Mouse (Mus musculus) myocyte (in vitro differentiated cells): ENCODE results near the gene Asic2. TPM values are rescaled to one million over a fixed set of nuclear protein-coding genes. Genes with fewer than 3 reads are reported as not detected.
A peak's percentile ranks its signal among the peaks of the same experiment; 100 is the strongest.

Experiments
- H3K27me3 ChIP-seq: one replicate; pipeline ENCODE4 v1.6.1; 2011; ENCODE audit not compliant: control insufficient read depth, insufficient read depth, insufficient read length
- H3K36me3 ChIP-seq: one replicate; pipeline ENCODE4 v1.6.1; 2011; ENCODE audit not compliant: control insufficient read depth, insufficient read depth
- H3K4me2 ChIP-seq: one replicate; pipeline ENCODE4 v1.6.1; 2011; ENCODE audit warnings: low read depth, control low read depth
- H3K4me3 ChIP-seq: one replicate; pipeline ENCODE4 v1.5.1; 2011; ENCODE audit warnings: mild to moderate bottlenecking, control low read depth, moderate library complexity
- H3K79me2 ChIP-seq: one replicate; pipeline ENCODE4 v1.6.1; 2011; ENCODE audit not compliant: control insufficient read depth, insufficient read depth
- H3ac ChIP-seq: one replicate; pipeline ENCODE4 v1.6.1; 2011; ENCODE audit not compliant: control insufficient read depth, insufficient read length
- CEBPB ChIP-seq: IDR thresholded peaks from 2 replicates; pipeline ENCODE4 v1.6.1; 2011; ENCODE audit warnings: mild to moderate bottlenecking, moderate library complexity; ENCODE audit not compliant: poor library complexity, insufficient read depth, severe bottlenecking
- E2F4 ChIP-seq: IDR thresholded peaks from one replicate; pipeline ENCODE4 v1.6.1; 2011; ENCODE audit warnings: mild to moderate bottlenecking, control low read depth, moderate library complexity; ENCODE audit not compliant: insufficient read depth
- MAX ChIP-seq: IDR thresholded peaks from one replicate; pipeline ENCODE4 v1.6.1; 2011; ENCODE audit warnings: low read depth, mild to moderate bottlenecking, control low read depth
- MYOD1 ChIP-seq, 3 experiments: IDR thresholded peaks; one replicate each; pipeline ENCODE4 v1.6.1; 2011; ENCODE audit warnings: control low read depth in 2 of 3, low read depth in 2 of 3, mild to moderate bottlenecking in 2 of 3, moderate library complexity in 1 of 3; ENCODE audit not compliant: insufficient read length in 2 of 3, control insufficient read depth in 1 of 3
- MYOG ChIP-seq, 3 experiments: IDR thresholded peaks; one replicate each; pipeline ENCODE4 v1.6.1; 2011; ENCODE audit warnings: control low read depth in 2 of 3, low read depth in 2 of 3, mild to moderate bottlenecking in 2 of 3; ENCODE audit not compliant: insufficient read length in 2 of 3, control insufficient read depth in 1 of 3, insufficient read depth in 1 of 3
- POLR2A ChIP-seq: IDR thresholded peaks from one replicate; pipeline ENCODE4 v1.6.1; 2011; ENCODE audit warnings: low read depth, mild to moderate bottlenecking, control low read depth, moderate library complexity; ENCODE audit not compliant: insufficient read length
- POLR2AphosphoS2 ChIP-seq: IDR thresholded peaks from one replicate; pipeline ENCODE4 v1.6.1; 2011; ENCODE audit warnings: low read depth, control low read depth; ENCODE audit not compliant: insufficient read length
- REST ChIP-seq: IDR thresholded peaks from one replicate; pipeline ENCODE4 v1.6.1; 2011; ENCODE audit warnings: mild to moderate bottlenecking, control low read depth, moderate library complexity; ENCODE audit not compliant: insufficient read depth, insufficient read length
- SRF ChIP-seq: IDR thresholded peaks from one replicate; pipeline ENCODE4 v1.6.1; 2011; ENCODE audit warnings: low read depth; ENCODE audit not compliant: control insufficient read depth, insufficient read length
- TCF12 ChIP-seq: IDR thresholded peaks from one replicate; pipeline ENCODE4 v1.6.1; 2011; ENCODE audit warnings: mild to moderate bottlenecking, control low read depth; ENCODE audit not compliant: poor library complexity, insufficient read depth, severe bottlenecking
- TCF3 ChIP-seq: IDR thresholded peaks from one replicate; pipeline ENCODE4 v1.6.1; 2011; ENCODE audit warnings: low read depth, control low read depth; ENCODE audit not compliant: insufficient read length
- USF1 ChIP-seq: IDR thresholded peaks from one replicate; pipeline ENCODE4 v1.6.1; 2011; ENCODE audit warnings: low read depth, mild to moderate bottlenecking, control low read depth, moderate library complexity
- polyA plus RNA-seq: library from polyadenylated mRNA; unstranded; fragments of >200 nt; fragmentation: generic; extraction: Trizol; gene quantifications from one replicate; pipeline ENCODE4 v1.2.1, GENCODE M21; 2012; ENCODE audit warnings: missing spikeins

Asic2 gene
- polyA plus RNA-seq, 1 experiment, result not detected

GRCm38 (mm10) chr11:81205471-81205870 is 762.8 kb downstream of the Asic2 start:
- H3K36me3 ChIP-seq, result no peaks in the 10 kb centered on the region

GRCm38 (mm10) chr11:81202578-81202977 is 765.7 kb downstream of the Asic2 start:
- H3K27me3 ChIP-seq, result no peaks in the 10 kb centered on the region
- H3ac ChIP-seq, result no peak overlapping the region
- TF ChIP-seq E2F4 (no peak), TCF3 (no peak), USF1 (no peak), MAX (no peak), POLR2AphosphoS2 (no peak), SRF (no peak), MYOD1 (IDR thresholded peaks at IDR 0.05; ENCODE audit: control insufficient read depth in 1 of 3, insufficient read length in 2 of 3, low read depth in 2 of 3) (no peak), REST (no peak), POLR2A (no peak)
- no peak overlapping the region for H3K4me2 ChIP-seq
- no peak overlapping the region for H3K4me3 ChIP-seq
- H3K79me2 ChIP-seq, result no peaks in the 10 kb centered on the region
- H3K36me3 ChIP-seq, result no peaks in the 10 kb centered on the region

More at GRCm38 (mm10) chr11:81205471-81205870, 762.8 kb downstream of the Asic2 start:
- Histone ChIP-seq H3K27me3 (no peaks in the 10 kb centered on the region), H3K4me2 (no peak overlapping the region), H3K79me2 (no peaks in the 10 kb centered on the region), H3K4me3 (no peak overlapping the region), H3ac (no peak overlapping the region)
- no peak for TF ChIP-seq TCF3
- TF ChIP-seq E2F4, result no peak
- TF ChIP-seq MYOD1 (IDR thresholded peaks at IDR 0.05; ENCODE audit: control insufficient read depth in 1 of 3, insufficient read length in 2 of 3, low read depth in 2 of 3), result no peak
- no peak for TF ChIP-seq POLR2AphosphoS2
- TF ChIP-seq MYOG (IDR thresholded peaks at IDR 0.05; ENCODE audit: control insufficient read depth in 1 of 3, insufficient read depth in 1 of 3, insufficient read length in 2 of 3, low read depth in 2 of 3), result no peak
- TF ChIP-seq POLR2A, result no peak
- no peak for TF ChIP-seq CEBPB
- no peak for TF ChIP-seq USF1
- TF ChIP-seq MAX, result no peak
- TF ChIP-seq SRF, result no peak
- TF ChIP-seq TCF12, result no peak
- no peak for TF ChIP-seq REST

DNA sequence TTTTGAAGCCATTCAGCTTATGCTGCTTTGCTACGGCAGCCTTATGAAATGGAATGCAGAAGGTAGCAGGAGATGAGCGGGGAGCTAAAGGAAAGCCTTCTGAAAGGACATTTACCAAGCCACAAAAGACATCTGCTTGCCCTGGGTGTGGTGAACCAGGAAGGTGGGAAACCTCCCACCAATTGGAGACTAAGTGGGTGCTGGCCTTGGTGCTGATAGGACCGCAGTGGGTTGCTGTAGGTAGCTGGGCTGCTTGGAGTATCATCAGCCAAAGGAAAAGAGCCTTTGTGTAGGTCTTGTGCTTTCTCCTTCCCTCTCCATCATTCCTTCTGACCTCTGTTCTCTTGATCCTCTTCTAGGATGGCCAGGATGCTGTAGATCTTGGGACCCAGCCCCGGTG is 774.4 kb downstream of the Asic2 start:
- TF ChIP-seq MAX (no peak), REST (peak; percentile 85)
- Histone ChIP-seq H3K4me2 (no peak overlapping the region), H3ac (no peak overlapping the region), H3K27me3 (no peaks in the 10 kb centered on the region), H3K79me2 (no peaks in the 10 kb centered on the region), H3K36me3 (no peaks in the 10 kb centered on the region), H3K4me3 (no peak overlapping the region)

DNA sequence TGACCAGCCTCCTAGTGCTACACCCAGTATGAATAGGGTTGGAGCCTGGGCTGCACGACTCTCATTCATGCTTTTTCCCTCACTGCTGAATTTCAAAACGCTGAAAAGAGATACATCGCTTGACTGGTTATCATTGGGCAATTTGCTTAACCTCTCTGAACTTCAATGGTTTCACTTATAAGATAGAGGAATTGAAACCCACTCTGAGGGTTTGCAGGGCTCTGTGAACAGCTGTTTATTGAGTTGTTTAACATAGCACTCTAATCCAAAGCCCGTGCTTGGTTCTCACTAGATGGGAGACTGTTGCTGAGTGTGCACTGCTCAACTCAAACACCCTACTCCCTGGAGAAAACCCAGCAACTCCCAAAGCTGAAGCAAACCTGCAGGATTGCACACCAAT is 776.1 kb downstream of the Asic2 start:
- H3K4me3 ChIP-seq, result no peak overlapping the region
- H3ac ChIP-seq, result no peak overlapping the region
- H3K27me3 ChIP-seq, result no peaks in the 10 kb centered on the region
- no peak overlapping the region for H3K4me2 ChIP-seq
- H3K79me2 ChIP-seq, result no peaks in the 10 kb centered on the region
- no peaks in the 10 kb centered on the region for H3K36me3 ChIP-seq
- TF ChIP-seq POLR2AphosphoS2 (no peak), MYOG (IDR thresholded peaks at IDR 0.05; ENCODE audit: control insufficient read depth in 1 of 3, insufficient read depth in 1 of 3, insufficient read length in 2 of 3, low read depth in 2 of 3) (no peak)

DNA sequence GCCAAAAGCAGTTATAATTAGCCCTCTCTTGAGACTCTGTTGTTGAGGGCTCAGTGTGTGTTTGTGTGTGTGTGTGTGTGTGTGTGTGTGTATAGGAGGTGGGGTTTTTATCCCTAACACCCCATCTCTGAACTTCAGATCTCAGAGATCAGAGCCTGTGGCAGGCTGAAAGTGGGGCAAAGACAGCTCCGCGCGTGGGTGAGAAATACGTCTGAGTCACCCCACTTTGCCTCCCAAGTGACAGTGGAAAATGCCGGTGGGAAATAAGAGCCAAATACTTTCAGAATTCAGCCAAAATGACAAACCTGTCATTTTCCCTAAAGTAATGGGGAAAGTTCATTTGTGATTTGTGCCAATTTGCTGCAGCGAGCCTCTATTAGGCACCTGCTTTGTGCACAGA is 779.2 kb downstream of the Asic2 start:
- no peak for TF ChIP-seq POLR2AphosphoS2
- TF ChIP-seq SRF, result no peak
- TF ChIP-seq TCF12, result no peak
- TF ChIP-seq REST, result no peak
- no peak for TF ChIP-seq MAX
- no peak for TF ChIP-seq MYOD1 (IDR thresholded peaks at IDR 0.05; ENCODE audit: control insufficient read depth in 1 of 3, insufficient read length in 2 of 3, low read depth in 2 of 3)
- no peak for TF ChIP-seq USF1
- TF ChIP-seq TCF3, result no peak
- TF ChIP-seq MYOG (IDR thresholded peaks at IDR 0.05; ENCODE audit: control insufficient read depth in 1 of 3, insufficient read depth in 1 of 3, insufficient read length in 2 of 3, low read depth in 2 of 3), result no peak
- no peak for TF ChIP-seq CEBPB
- no peak for TF ChIP-seq E2F4
- TF ChIP-seq POLR2A, result no peak
- H3ac ChIP-seq, result no peak overlapping the region
- no peaks in the 10 kb centered on the region for H3K79me2 ChIP-seq
- no peaks in the 10 kb centered on the region for H3K36me3 ChIP-seq
- H3K27me3 ChIP-seq, result no peaks in the 10 kb centered on the region
- no peak overlapping the region for H3K4me2 ChIP-seq
- H3K4me3 ChIP-seq, result no peak overlapping the region

DNA sequence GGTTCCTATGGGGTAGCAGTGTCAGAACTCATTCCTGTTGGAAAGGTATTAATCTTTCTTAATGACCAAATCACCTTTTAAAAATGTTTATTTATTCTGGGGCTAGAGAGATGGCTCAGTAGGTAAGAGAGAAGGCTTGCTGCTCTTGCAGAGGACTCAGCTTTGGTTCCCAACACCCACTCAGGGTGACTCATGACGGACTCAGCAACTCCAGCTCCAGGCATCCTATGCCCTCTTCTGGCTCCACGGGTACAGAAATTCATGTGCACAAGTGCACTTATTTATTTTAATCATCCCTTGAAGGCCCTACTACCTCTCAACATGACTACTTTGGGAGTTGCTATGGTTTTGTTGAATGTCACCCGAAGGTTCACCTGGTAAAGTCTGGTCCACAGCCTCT is 780.4 kb downstream of the Asic2 start:
- H3K79me2 ChIP-seq, result no peaks in the 10 kb centered on the region
- no peaks in the 10 kb centered on the region for H3K27me3 ChIP-seq
- H3K4me2 ChIP-seq, result no peak overlapping the region
- no peak overlapping the region for H3ac ChIP-seq
- H3K36me3 ChIP-seq, result no peaks in the 10 kb centered on the region
- TF ChIP-seq TCF12 (no peak), E2F4 (no peak), USF1 (no peak), SRF (no peak), MYOD1 (IDR thresholded peaks at IDR 0.05; ENCODE audit: control insufficient read depth in 1 of 3, insufficient read length in 2 of 3, low read depth in 2 of 3) (no peak), POLR2A (no peak), REST (no peak), MYOG (IDR thresholded peaks at IDR 0.05; ENCODE audit: control insufficient read depth in 1 of 3, insufficient read depth in 1 of 3, insufficient read length in 2 of 3, low read depth in 2 of 3) (no peak), CEBPB (no peak), POLR2AphosphoS2 (no peak)
- no peak overlapping the region for H3K4me3 ChIP-seq
